Mouse (Mus musculus) right cerebral cortex, postnatal 10 days (tissue): Measurements from ENCODE around the gene Trim44.
A peak's percentile ranks its signal among the peaks of the same experiment; 100 is the strongest.

Source experiments
- DNase-seq, 2 experiments: peaks; one replicate each; pipeline ENCODE4 v3.0.0; 2021; ENCODE audit warnings: low spot score in 2 of 2

Gene Trim44

GRCm38 (mm10) chr2:102365983-102366545, 41.6 kb downstream of the Trim44 start:
- no peak for DNase-seq

DNA sequence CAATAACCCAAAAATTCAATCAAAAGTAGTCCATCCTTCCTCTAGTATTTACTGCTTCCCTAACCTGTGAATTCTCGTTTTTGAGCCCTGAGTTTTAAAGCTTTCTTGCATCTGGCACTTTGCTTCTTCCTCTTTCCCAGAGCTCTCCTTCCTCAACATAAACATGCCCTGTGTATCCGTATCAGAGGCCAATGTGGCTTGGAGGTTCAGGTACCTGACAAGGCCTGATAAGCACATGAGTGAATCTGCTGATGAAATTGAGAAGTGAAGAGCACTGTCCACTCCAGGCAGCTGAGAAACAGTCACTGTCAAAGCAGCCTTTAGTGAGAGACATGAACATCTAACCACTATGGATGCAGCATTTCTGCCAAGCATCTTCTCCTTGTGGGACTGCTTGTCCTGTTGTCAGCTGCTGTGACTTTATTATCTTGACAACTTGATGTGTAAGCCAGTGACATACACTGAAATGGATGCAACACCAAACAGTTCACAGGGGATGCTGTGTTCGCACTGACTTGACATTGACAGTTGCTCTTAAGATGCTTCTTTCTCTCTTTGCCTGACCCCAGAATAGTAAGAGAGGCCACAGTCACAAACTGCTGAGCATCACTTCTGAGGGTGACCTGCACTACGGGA, 42.9 kb downstream of the Trim44 start:
- DNase-seq: no peak

- no peak for DNase-seq
These were observed 44.6 kb downstream of the Trim44 start for GRCm38 (mm10) chr2:102362896-102363530.

DNA sequence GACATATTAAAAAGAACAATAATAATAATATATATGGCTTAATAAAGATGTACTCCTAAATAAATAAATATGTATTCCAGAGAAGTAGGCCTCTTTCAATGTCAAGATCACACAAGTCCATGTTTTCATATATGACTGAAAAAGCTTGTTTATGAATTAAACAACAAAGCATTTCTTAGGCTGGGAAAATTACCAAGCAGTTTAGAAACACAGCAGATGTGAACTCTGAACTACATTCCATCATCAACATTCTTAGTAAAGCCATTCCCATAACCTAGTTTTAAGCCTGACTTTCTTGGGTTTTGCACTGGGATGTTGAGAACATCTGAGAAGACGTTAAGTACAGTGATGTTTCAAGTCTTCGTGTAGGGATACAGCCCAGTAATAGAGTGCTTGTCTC, 45.4 kb downstream of the Trim44 start:
- no peak for DNase-seq

GRCm38 (mm10) chr2:102356879-102357695, 50.5 kb downstream of the Trim44 start:
- DNase-seq: no peak

DNA sequence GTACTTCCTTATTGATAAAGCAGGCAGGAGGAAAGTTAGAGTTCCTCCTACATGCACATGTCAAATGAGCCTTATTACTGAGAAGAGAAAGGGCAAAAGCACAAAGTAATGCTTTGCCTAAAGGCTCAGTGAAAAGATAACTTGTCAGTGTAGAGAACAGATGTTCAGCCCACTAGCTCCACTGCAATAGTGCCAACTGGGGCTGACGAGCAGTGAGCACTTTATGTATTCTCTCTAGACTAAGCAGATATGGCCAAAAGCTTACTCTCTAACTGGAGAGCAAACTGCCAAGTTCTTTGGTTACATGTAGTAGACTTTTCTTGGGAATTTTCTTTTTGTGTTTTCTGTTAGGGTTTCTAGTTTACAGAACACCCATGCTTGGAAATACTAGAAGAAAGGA, 53.6 kb downstream of the Trim44 start:
- DNase-seq: no peak

DNA sequence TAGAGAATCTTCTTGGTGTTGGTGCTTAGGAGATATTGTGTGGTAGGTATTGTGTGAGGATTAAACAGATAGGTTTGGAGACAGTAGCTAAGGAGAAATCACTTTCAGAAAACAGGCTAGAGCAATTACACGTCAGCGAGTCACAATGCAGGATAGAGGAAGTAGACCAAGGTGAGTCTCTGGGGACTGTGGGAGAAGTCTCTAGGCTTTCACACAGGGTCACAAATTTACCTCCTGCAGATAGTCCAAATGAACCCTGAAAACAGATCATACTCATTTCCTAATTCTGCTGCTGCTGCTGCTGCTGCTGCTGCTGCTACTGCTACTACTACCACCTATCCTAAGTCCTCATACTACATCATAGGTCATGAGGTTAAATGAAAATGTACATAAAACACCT, 66.2 kb downstream of the Trim44 start:
- DNase-seq: no peak

DNA sequence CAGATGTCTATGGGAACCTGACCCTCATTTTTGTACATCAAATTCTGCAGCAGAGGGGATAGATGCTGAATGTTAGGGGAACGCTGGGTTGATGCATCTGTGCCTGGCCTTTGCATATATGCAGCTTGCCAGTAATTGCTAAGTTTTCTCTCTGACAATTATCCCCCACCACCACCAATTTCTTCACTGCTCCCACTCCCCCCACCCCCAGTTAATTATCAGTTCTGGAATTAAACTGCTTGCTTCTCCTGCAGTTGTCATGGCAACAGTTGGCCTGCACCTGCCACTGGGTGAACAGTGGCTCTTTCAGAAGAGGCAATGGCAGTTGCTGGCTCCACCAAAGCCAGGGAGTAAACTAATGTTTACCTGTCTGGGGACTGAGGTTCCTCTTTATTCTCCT, 70.8 kb downstream of the Trim44 start:
- peak; percentile 59 to 73 for DNase-seq

DNA sequence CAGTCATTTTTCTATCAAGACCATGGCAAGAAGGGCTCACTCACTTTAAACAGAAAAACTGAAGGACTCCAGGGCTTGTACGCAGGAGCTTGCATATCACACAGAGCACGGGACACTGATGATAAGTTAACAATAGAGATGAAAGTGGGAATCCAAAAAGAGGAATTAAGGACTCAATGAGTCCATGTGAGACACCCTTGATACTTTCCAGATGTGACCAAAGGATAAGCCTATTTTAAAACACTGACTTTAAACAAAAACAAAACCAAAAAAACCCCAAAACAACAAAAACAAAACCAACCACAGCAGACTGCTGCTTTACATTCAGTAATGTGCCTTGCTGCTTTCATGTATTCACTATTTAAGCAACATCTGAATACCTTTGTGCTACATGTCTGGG, 75.7 kb downstream of the Trim44 start:
- no peak for DNase-seq

DNA sequence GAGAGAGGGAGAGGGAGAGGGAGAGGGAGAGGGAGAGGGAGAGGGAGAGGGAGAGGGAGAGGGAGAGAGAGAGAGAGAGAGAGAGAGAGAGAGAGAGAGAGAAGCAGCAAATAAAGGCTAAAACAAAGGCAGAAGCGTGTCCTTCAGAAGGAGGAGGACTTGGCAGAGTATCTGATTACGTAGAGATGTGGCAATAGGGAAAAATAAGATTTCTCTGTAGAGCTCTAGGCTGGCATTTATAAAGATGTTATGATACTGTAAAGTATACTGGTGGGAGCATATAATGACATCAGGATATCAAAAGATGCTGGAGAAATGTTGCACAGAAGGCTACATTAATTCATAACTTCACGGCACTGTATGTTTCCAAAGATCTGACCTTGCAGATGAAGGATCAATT, 76.5 kb downstream of the Trim44 start:
- DNase-seq: no peak

GRCm38 (mm10) chr2:102325921-102326320, 81.7 kb downstream of the Trim44 start:
- DNase-seq: no peak

DNA sequence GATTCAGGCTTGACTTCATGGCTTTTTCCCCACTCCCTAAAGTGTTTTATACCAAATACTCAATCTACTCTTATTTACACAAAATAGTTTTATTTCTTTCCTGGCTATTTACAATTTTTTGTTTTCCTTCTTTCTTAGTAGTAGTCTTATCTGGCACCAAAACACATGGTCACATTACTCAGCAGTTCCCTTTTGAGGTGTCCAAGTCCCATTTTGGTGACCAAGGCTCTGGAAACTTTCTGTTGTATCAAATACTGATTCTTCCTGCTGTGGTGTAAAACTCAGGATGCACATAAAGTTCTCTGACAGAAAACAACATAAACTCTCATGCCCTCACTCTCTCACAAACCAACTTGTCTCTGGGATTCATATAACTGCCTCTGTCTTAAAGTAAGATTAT, 83.3 kb downstream of the Trim44 start:
- DNase-seq: no peak

GRCm38 (mm10) chr2:102316540-102316939, 91.1 kb downstream of the Trim44 start:
- peak in 1 of 2 experiments; percentile 46 for DNase-seq

- no peak for DNase-seq
These were observed 92.5 kb downstream of the Trim44 start for GRCm38 (mm10) chr2:102315153-102315552.

- no peak for DNase-seq
These were observed 93.0 kb downstream of the Trim44 start for GRCm38 (mm10) chr2:102314610-102315009.

DNA sequence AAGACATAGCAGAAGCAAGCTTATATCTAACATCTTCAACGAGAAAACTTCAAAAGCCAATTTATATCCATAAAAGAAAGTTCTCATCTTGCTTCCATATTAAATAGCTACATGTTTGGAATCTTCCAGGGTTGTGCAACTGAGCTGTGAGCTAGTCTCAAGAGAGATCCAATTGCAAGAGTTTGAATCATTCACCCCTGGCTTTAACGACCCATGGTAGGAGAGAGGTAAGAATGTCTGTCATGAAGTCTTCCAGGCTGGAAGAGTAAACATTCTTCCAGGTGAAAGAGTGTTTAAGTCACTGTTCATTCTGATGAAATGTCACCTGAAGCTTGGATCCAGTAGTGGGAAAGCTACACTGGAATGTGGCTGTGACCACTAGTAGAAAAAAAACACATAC, 93.6 kb downstream of the Trim44 start:
- DNase-seq: no peak

DNA sequence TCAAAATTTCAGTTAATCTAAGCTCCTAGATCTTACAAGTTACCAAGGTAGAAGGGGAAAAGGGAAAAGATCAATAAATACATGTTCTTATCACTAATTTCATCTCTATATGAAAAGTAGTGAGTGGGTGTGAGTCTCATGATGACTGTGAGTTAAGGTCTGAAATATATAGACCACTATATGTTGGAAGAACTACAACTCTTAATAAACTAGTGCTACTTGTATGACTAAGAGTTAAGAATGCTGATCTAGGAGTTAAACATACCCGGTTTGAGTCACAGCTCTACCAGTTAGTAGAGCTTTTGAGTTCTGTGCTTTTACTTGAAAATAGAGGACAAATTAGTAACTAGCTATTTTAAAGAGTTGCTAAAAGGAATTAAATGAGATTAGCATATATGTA, 94.7 kb downstream of the Trim44 start:
- no peak for DNase-seq

GRCm38 (mm10) chr2:102303274-102303673, 104.4 kb downstream of the Trim44 start:
- no peak for DNase-seq

DNA sequence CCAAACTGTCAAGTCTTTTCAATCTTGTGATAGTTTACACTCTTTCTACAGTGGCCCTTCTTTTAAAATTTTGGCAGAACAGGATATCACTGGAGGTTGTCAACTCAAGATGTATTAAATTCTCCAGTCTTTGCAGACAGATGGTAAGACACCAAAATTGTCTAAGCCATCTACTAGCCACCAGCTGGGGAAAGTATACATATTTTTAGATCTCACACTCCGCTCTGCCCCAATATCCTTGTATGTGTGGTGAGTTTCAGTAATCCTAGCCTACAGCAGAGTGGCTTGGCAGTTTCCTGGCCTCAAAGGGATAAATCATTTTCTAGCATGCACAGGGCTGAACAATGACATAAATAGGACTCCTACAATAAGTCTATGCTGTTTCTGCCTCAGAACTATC, 105.1 kb downstream of the Trim44 start:
- no peak for DNase-seq

GRCm38 (mm10) chr2:102294827-102295270, 112.8 kb downstream of the Trim44 start:
- peak in 1 of 2 experiments; percentile 20 for DNase-seq

GRCm38 (mm10) chr2:102293181-102293580, 114.4 kb downstream of the Trim44 start:
- DNase-seq: peak in 1 of 2 experiments; percentile 21

GRCm38 (mm10) chr2:102292051-102292450, 115.6 kb downstream of the Trim44 start:
- DNase-seq: no peak
